Mouse (Mus musculus): Measurements from ENCODE around the gene Gm28230.

Gene Gm28230

GRCm38 (mm10) chr2:74704393-74704998, 22.0 kb upstream of the Gm28230 start, which contains the start of gene Hoxd8:
Hoxd8 (plus strand) TSS chr2:74704615.
- peak; percentile 92 to 95 for DNase-seq

DNA sequence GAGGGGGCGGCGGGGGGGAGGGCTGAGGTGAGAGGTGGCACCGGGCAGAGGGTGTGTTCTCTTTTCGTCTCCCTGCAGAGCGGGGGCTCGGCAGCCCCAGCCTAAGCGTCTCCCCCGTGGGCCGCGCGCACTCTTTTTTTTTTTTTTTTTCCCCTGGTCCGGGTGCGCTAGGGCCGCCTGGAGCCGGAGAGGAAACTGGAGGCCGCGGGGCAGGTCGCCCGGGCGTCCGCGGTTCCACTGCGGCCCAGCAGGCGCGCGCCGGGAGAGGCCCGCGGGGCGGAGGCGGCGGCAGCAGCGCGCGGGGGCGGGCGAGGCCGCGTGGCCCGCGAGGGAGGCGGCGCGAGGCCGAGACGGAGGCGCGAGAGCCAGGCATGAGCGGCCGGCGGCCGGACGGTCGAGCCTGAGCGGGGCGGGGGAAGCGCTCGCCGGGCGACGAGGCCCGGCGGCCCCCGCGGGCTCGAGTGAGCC, 21.5 kb upstream of the Gm28230 start:
- DNase-seq = peak; percentile 65 to 83

DNA sequence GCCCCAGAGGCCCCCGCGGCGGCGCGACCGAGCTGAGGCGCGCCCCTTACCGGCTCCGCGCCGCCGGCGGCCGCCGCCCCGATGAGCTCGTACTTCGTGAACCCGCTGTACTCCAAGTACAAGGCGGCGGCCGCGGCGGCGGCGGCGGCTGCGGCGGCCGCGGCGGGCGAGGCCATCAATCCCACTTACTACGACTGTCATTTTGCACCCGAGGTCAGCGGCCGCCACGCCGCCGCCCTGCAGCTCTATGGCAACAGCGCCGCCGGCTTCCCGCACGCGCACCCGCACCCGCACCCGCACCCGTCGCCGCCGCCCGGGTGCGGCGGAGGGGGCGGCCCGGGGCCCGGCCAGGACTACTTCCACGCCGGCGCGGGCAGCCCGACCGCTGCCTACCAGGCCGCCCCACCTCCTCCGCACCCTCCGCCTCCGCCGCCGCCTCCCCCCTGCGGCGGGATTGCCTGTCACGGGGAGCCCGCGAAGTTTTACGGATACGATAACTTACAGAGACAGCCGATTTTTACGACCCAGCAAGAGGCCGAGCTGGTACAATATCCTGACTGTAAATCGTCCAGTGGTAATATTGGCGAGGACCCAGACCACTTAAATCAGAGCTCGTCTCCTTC, 20.9 kb upstream of the Gm28230 start:
- DNase-seq = peak; percentile 80 to 87

DNA sequence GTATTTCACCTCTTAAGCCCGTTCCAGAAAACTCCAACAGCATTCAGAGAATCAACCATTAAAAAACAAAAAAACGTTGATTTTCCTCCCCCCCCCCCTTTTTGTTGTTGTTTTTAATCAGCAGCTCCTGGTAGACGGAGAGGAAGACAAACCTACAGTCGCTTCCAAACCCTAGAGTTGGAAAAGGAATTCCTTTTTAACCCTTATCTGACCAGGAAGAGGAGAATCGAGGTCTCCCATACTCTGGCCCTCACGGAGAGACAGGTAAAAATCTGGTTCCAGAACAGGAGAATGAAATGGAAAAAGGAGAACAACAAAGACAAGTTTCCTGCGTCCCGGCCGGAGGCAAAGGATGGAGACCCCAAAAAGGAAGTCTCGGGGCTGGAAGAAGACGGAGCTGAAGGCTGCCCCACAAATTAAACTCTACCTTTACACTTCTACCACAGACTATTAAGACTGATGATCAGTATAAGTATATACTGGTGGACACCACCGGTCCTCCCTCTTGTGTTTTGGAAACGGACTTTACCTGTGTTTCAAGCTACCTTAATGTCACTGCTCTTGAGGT, 20.1 kb upstream of the Gm28230 start:
- DNase-seq = peak in 1 of 2 experiments; percentile 21

- DNase-seq = peak in 1 of 2 experiments; percentile 33
These were observed 18.9 kb upstream of the Gm28230 start for GRCm38 (mm10) chr2:74707599-74707998.

- peak in 1 of 2 experiments; percentile 44 for DNase-seq
These were observed 17.9 kb upstream of the Gm28230 start for GRCm38 (mm10) chr2:74708676-74709075.

DNA sequence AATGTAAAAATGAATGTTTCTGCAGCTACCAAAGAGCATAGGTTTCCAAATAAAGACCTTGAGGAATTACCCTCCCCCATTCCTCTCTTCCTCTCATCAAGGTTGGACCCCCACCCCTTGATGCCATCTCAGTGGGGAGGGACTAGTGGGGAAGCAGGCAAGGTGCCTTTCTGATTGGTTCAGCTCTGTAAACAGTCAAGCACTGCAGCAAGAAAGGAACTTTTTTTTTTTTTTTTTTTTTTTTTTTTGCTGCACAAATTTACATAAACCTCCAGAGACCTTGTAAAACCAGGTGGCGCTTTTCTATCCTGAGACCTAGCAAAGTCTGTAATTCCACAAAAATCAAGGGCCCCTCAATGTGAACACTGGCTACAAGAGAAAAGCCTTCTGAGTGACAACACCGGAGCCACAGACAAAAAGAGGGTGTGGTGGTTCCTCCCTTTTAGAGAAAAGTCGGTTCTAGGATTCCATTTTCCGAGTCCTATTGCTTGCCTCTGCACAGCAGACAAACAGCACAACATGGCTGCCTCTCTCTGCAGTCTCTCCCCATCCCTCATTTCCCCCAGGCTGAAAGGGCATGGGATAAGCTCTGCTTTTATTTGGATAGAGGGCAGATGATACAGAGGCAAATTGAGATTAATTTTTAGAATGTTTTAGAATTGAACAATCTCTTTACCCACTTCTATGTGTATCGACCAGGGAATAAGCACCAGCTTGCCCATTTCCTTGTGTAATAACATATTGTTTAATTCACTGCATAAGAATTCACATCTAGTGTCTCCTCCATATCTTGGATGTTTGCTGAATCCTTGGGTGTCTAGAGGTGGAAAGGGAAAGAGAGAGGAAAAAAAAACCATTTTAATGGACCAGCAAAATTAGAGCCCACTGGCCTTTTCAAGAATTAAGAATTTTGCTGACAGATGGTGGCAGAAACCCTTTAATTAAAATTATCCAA, 16.8 kb upstream of the Gm28230 start:
- DNase-seq = peak in 1 of 2 experiments; percentile 35

GRCm38 (mm10) chr2:74710929-74711543, 15.5 kb upstream of the Gm28230 start:
- DNase-seq = peak in 1 of 2 experiments; percentile 68

DNA sequence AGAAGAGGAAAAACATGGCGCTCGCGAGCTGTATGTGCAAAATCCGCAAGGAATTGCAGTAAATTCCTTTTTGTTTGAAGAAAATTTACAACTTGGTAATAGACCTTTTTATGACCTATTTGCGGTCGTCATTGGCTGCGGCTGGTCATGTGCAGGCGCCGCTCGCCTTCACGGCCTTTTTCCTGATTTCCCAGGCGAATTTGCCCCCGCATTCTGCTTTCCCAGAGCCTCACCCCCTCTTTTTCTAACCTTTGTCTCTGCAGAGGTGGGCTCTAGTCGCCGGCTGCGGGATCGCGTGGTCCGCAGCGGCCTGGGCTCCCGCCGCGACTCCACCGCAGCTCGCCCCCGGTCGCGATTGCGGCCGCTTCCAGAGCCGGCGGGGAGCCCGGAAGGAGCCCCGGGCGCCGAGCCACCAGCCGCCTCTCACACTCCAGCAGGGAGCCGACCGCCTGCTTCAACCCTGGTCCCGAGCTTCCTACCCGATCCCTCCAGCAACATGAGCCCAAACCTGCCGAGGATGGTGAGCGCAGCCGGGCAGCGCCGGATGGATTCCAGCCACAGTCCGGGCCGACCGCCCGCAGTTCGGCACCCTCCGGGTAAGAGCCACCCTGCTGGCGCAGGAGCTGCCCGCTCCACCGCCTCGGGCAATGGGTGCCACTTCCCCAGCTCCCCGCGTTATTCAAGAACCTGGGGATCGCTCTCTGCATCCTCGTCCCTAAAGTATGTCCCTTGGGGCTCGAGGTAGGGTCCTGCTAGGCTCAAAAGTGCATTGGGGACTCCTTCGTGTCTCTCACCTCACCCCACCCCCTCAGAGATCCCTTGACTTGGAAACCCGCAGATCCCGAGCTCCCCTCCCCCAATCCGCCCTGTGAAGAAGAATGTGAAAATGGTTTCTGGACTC, 14.6 kb upstream of the Gm28230 start, which contains the start of the genes Hoxd3 and Hoxd4:
Gene Hoxd3, plus strand, starts transcription at position 207 of the 901 bp plus-strand sequence.
Gene Hoxd4, plus strand, starts transcription at position 209 of the 901 bp plus-strand sequence.
- DNase-seq = peak; percentile 80 to 88

- DNase-seq = peak in 1 of 2 experiments; percentile 50
These were observed 13.0 kb upstream of the Gm28230 start for GRCm38 (mm10) chr2:74713239-74714150.

- DNase-seq = peak in 1 of 2 experiments; percentile 58
These were observed 12.3 kb upstream of the Gm28230 start for GRCm38 (mm10) chr2:74714156-74714789.

DNA sequence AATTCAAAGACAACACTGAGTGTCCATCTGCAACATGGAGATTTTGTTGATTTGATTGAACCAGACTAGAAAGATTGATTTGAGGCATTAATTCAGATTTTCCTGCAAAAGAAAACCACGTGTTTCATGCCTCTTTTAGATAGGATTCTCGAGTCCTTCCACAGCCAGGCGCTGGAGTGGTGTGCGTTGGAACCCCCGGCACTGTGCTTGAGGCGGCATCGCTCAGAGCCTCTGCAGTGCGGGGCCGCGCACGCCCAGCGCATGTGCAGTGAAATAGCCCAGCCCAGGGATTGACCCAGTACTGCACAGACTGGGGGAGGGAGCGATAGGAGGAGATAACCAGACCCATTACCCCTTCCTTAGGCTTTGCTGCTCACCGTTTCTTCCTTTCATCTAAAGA, 11.6 kb upstream of the Gm28230 start:
- peak; percentile 71 to 79 for DNase-seq

GRCm38 (mm10) chr2:74715504-74716241, 10.9 kb upstream of the Gm28230 start:
- DNase-seq = peak; percentile 98 to 99

GRCm38 (mm10) chr2:74720384-74720783, 6.1 kb upstream of the Gm28230 start:
- no peak for DNase-seq

GRCm38 (mm10) chr2:74720955-74721491, 5.5 kb upstream of the Gm28230 start:
- DNase-seq = peak in 1 of 2 experiments; percentile 39

- DNase-seq = peak; percentile 56 to 68
These were observed 4.6 kb upstream of the Gm28230 start for GRCm38 (mm10) chr2:74721882-74722281.

- DNase-seq = peak in 1 of 2 experiments; percentile 19
These were observed 3.6 kb upstream of the Gm28230 start for GRCm38 (mm10) chr2:74722949-74723348.

Measured in kidney, postnatal 4 days (tissue).